Mouse (Mus musculus) left cerebral cortex, adult 9 months (tissue): ENCODE measurements at regions not wholly inside any gene's neighbourhood (a gene's known extent, or its start where the extent isn't known, plus 50 kb on each side); places are given as distances from the start of the nearest gene placed in this dataset.

ENCODE experiments used
- DNase-seq, 2 experiments: peaks; one replicate each; pipeline ENCODE4 v3.0.0; 2022; ENCODE audit warnings: low spot score in 2 of 2

- DNase-seq = no peak
Observed at GRCm38 (mm10) chr7:73315555-73315954, 59.8 kb upstream of the Rgma start.

- DNase-seq = no peak
Observed at GRCm38 (mm10) chr7:73317574-73317973, 57.7 kb upstream of the Rgma start.

- DNase-seq = no peak
Observed at GRCm38 (mm10) chr7:73319004-73319403, 56.3 kb upstream of the Rgma start.

- DNase-seq = no peak
Observed at GRCm38 (mm10) chr7:73319994-73320393, 55.3 kb upstream of the Rgma start.

- peak in 1 of 2 experiments; percentile 42 for DNase-seq
Observed at GRCm38 (mm10) chr7:73322466-73323151, 52.7 kb upstream of the Rgma start.

GRCm38 (mm10) chr7:73323556-73323955, 51.8 kb upstream of the Rgma start:
- no peak for DNase-seq

GRCm38 (mm10) chr7:73325503-73325902, 49.8 kb upstream of the Rgma start:
- DNase-seq = no peak
